Mouse (Mus musculus) liver, embryonic 12.5 days (tissue): Measurements from ENCODE around the gene Klhdc10. TPM values are rescaled to one million over a fixed set of nuclear protein-coding genes. Genes with fewer than 3 reads are reported as not detected.

Experiments used
- ATAC-seq: fragments of 200-750 bp; cut with Nextera tagmentation; 2 replicates; pipeline ENCODE4 v1.8.0; 2017; ENCODE audit warnings: moderate number of reproducible peaks, mild to moderate bottlenecking, moderate library complexity
- H3K27ac ChIP-seq: fragments of 300-500 bp; sonication (generic); 2 replicates; pipeline ENCODE4 v1.5.1; 2016; ENCODE audit warnings: mild to moderate bottlenecking
- H3K27me3 ChIP-seq: fragments of 300-500 bp; sonication (generic); replicated peaks from 2 replicates; pipeline ENCODE4 v1.6.1; 2016; ENCODE audit warnings: mild to moderate bottlenecking, moderate library complexity
- H3K36me3 ChIP-seq: fragments of 300-500 bp; sonication (generic); 2 replicates; pipeline ENCODE4 v1.6.1; 2016; ENCODE audit warnings: mild to moderate bottlenecking, moderate library complexity
- H3K4me1 ChIP-seq: fragments of 300-500 bp; sonication (generic); 2 replicates; pipeline ENCODE4 v1.6.1; 2016
- H3K4me2 ChIP-seq: fragments of 300-500 bp; sonication (generic); 2 replicates; pipeline ENCODE4 v1.6.1; 2016; ENCODE audit warnings: mild to moderate bottlenecking, moderate library complexity
- H3K4me3 ChIP-seq: fragments of 300-500 bp; sonication (generic); 2 replicates; pipeline ENCODE4 v1.5.1; 2016; ENCODE audit warnings: mild to moderate bottlenecking, moderate library complexity
- H3K9ac ChIP-seq: fragments of 300-500 bp; sonication (generic); 2 replicates; pipeline ENCODE4 v1.6.1; 2016; ENCODE audit warnings: mild to moderate bottlenecking, moderate library complexity
- H3K9me3 ChIP-seq: fragments of 300-500 bp; sonication (generic); replicated peaks from 2 replicates; pipeline ENCODE4 v1.6.1; 2016; ENCODE audit warnings: mild to moderate bottlenecking, moderate library complexity
- WGBS: fragments of 180-500 bp; shearing (Covaris S2); methylation state at CpG from one replicate; pipeline ENCODE4 v1.1.7; 2016; ENCODE audit not compliant: insufficient replicate concordance; 5-methylcytosine and 5-hydroxymethylcytosine counted together
- polyA plus RNA-seq: library from polyadenylated mRNA; unstranded; fragments of >200 nt; fragmentation: Nextera tagmentation; extraction: Ambion mirVana; gene quantifications from 2 replicates; pipeline ENCODE4 v1.2.1, GENCODE M21; 2016

Klhdc10 gene
- polyA plus RNA-seq, 1 experiment from 2014 or later, result 20.1 TPM

DNA sequence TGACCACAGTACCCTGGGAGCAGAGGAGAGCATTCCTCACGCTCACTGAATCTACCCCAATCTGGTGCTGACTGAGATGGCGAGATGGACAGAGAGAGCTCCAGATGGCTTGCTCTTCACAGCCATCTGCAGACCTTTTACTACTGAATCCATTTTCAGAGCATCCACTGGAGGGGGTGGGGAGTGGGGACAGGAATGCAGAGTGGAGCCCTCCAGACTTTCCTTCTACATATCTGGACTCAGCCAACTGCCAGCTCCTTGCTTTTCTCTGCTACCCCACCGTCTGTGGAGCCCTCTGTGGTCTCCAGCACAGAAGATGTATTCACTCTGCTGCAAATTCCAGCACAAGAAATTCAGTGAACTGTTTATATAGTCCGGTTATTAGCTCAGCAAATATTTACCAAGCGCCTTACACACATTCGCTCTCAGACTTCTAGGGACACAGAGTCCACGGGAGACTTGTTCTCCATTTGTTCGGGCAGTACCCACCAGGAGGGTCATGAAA lies 75.6 kb downstream of the Klhdc10 start:
- H3K27me3 ChIP-seq, result no peaks in the 10 kb centered on the region
- ATAC-seq, result peak; percentile 40; the same call in 1 of the 2 replicates
- H3K4me1 ChIP-seq, result no peaks in the 10 kb centered on the region
- H3K4me3 ChIP-seq, result no peak overlapping the region
- no peaks in the 10 kb centered on the region for H3K9me3 ChIP-seq
- no peak overlapping the region for H3K9ac ChIP-seq
- whole genome bisulfite sequencing, result 70% methylated on average over 8 of the region's 8 CpGs
- H3K27ac ChIP-seq, result peak overlapping the region; percentile 41; the same call in 1 of the 2 replicates
- no peak overlapping the region for H3K4me2 ChIP-seq
- peaks cover 50% of the 10 kb centered on the region for H3K36me3 ChIP-seq

DNA sequence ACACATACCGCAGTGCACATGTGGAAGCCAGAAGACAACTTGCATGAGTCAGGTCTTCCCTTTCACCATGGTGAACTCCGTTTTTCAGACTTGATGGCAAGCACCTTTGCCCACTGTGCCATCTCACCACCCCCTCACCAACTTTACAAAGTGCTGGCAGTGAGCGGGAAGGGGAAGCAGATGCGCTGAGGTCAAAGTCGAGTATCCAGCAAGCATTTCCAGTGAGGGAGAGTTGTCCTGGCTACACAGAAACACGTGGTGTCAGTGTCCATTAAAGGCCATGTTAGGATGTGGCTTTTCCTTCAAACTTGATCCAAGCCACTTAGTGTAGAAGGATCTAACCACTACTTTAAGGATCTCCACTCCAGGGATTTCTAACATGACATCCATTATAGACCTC lies 76.1 kb downstream of the Klhdc10 start:
- Histone ChIP-seq H3K27me3 (no peaks in the 10 kb centered on the region), H3K27ac (peak overlapping the region; percentile 41; the same call in 1 of the 2 replicates), H3K4me3 (no peak overlapping the region), H3K9ac (no peak overlapping the region), H3K4me2 (no peak overlapping the region), H3K4me1 (no peaks in the 10 kb centered on the region), H3K9me3 (no peaks in the 10 kb centered on the region), H3K36me3 (peaks cover 56% of the 10 kb centered on the region)
- no peak for ATAC-seq
- 74% methylated on average over 6 of the region's 6 CpGs for WGBS

GRCm38 (mm10) chr6:30479418-30479817 lies 77.8 kb downstream of the Klhdc10 start:
- H3K27ac ChIP-seq, result no peak overlapping the region
- H3K4me2 ChIP-seq, result no peak overlapping the region
- H3K27me3 ChIP-seq, result no peaks in the 10 kb centered on the region
- WGBS, result 88% methylated on average over 3 of the region's 3 CpGs
- no peak for ATAC-seq
- no peak overlapping the region for H3K9ac ChIP-seq
- H3K9me3 ChIP-seq, result no peaks in the 10 kb centered on the region
- no peak overlapping the region for H3K4me3 ChIP-seq
- H3K36me3 ChIP-seq, result peaks cover 72% of the 10 kb centered on the region
- H3K4me1 ChIP-seq, result no peaks in the 10 kb centered on the region

DNA sequence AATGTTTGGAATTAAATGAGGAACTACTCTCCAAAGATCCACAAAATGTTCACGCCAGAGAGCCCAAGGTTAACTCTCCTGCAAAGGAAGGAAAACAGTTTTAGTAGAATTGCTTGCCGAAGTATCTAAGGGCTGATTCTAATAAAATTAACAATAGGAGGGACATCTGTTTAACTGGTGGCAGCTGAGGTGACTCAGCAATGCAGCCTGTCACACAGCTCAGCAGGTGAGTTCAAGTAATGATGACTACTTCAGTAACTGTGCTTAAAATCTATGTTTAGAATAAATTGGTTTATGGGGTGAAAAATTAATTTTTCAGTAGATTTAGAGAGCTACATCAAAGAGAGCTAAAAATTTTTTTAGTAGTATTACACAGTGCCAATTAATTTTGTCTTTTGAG lies 81.2 kb downstream of the Klhdc10 start:
- Histone ChIP-seq H3K36me3 (peaks cover 100% of the 10 kb centered on the region), H3K9ac (no peak overlapping the region), H3K9me3 (no peaks in the 10 kb centered on the region), H3K4me1 (no peaks in the 10 kb centered on the region), H3K27ac (no peak overlapping the region), H3K4me2 (no peak overlapping the region), H3K27me3 (no peaks in the 10 kb centered on the region), H3K4me3 (no peak overlapping the region)
- no peak for ATAC-seq
- 85% methylated on average over 2 of the region's 2 CpGs for WGBS

- peaks cover 96% of the 10 kb centered on the region for H3K36me3 ChIP-seq
- H3K4me3 ChIP-seq, result no peak overlapping the region
- no peak for ATAC-seq
Observed at GRCm38 (mm10) chr6:30486504-30486903, 84.8 kb downstream of the Klhdc10 start.

DNA sequence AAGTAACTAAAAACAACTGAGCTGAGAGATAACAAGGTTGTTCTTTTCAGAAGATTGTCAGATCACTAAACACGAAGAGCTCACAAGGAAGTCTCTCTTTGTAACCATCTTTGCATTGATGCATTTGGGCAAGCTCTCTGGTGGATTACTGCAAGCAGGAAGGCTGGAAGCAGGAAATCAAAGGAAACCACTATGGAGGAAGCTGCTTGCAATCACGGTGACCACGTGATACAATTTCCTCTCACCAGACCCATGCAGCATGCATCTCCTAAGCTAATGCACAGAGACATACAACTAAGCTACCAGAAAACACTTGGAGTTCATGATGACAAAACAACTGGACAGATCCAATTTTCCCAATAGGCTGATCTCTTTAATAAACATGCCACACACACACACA lies 97.4 kb downstream of the Klhdc10 start:
- H3K4me1 ChIP-seq, result peaks cover 17% of the 10 kb centered on the region
- no peak overlapping the region for H3K9ac ChIP-seq
- H3K27ac ChIP-seq, result no peak overlapping the region
- no peaks in the 10 kb centered on the region for H3K9me3 ChIP-seq
- no peaks in the 10 kb centered on the region for H3K27me3 ChIP-seq
- WGBS, result 31% methylated on average over 3 of the region's 3 CpGs
- ATAC-seq, result no peak
- no peak overlapping the region for H3K4me2 ChIP-seq
- H3K4me3 ChIP-seq, result no peak overlapping the region
- H3K36me3 ChIP-seq, result peaks cover 92% of the 10 kb centered on the region

More at GRCm38 (mm10) chr6:30486504-30486903, 84.8 kb downstream of the Klhdc10 start:
- H3K27me3 ChIP-seq, result no peaks in the 10 kb centered on the region
- no peaks in the 10 kb centered on the region for H3K9me3 ChIP-seq
- 85% methylated on average over 6 of the region's 6 CpGs for WGBS
- no peak overlapping the region for H3K4me2 ChIP-seq
- H3K4me1 ChIP-seq, result no peaks in the 10 kb centered on the region
- no peak overlapping the region for H3K27ac ChIP-seq
- H3K9ac ChIP-seq, result no peak overlapping the region

Other genes starting within 250 kb of the Klhdc10 start
- 31.6 and 33.4 TPM in 2 replicates for gene Ube2h, start 97.3 kb upstream of the Klhdc10 start, polyA plus RNA-seq
- gene Zc3hc1, start 10.8 kb upstream of the Klhdc10 start, polyA plus RNA-seq, result 40.8 and 41.9 TPM in 2 replicates
- 29.2 and 30.9 TPM in 2 replicates for gene Tmem209, start 107.9 kb downstream of the Klhdc10 start, polyA plus RNA-seq
- 0.14 and 0.23 TPM in 2 replicates for gene Ssmem1, start 108.0 kb downstream of the Klhdc10 start, polyA plus RNA-seq
- 0.77 and 1.2 TPM in 2 replicates for gene Cpa2, start 139.7 kb downstream of the Klhdc10 start, polyA plus RNA-seq
- 0.12 and 0.35 TPM in 2 replicates for gene Cpa4, start 166.5 kb downstream of the Klhdc10 start, polyA plus RNA-seq
- gene Cpa5, start 209.1 kb downstream of the Klhdc10 start, polyA plus RNA-seq, result 0.11 TPM in 1 of 2 replicates, not detected in the other
- gene Cpa1, start 237.3 kb downstream of the Klhdc10 start, polyA plus RNA-seq, result 0.54 and 0.91 TPM in 2 replicates